Mouse (Mus musculus): ENCODE data around the gene Nampt. TPM values are rescaled to one million over a fixed set of nuclear protein-coding genes. Genes with fewer than 3 reads are reported as not detected.

The Nampt gene
- polyA plus RNA-seq, 2 experiments, result 15.8 to 18.4 TPM

- Histone ChIP-seq H3K9me3 (ENCODE audit: control insufficient read depth, low read length) (no peaks in the 10 kb centered on the region), H3K4me2 (replicated peaks; ENCODE audit: low read depth, low read length, severe bottlenecking) (no peak overlapping the region), H3K27me3 (ENCODE audit: control insufficient read depth, insufficient read depth, low read length) (no peaks in the 10 kb centered on the region), H3K4me1 (ENCODE audit: control insufficient read depth, insufficient read depth, low read length) (no peaks in the 10 kb centered on the region), H3K4me3 (replicated peaks; ENCODE audit: low read length) (no peak overlapping the region), H3K9ac (ENCODE audit: low read depth, low read length, severe bottlenecking) (no peak overlapping the region), H3K36me3 (ENCODE audit: control insufficient read depth, insufficient read depth, low read length) (no peaks in the 10 kb centered on the region), H3K27ac (replicated peaks; ENCODE audit: low read depth, low read length) (no peak overlapping the region)
- ATAC-seq (ENCODE audit: low FRiP score, low read depth) (no peak), DNase-seq (ENCODE audit: low spot score) (no peak)
- WGBS, result 51% methylated on average over 3 of the region's 3 CpGs
- no peak for TF ChIP-seq POLR2A (IDR thresholded peaks at IDR 0.05; ENCODE audit: borderline replicate concordance, extremely low read depth, insufficient read depth, insufficient read length)
Measured at GRCm38 (mm10) chr12:32797438-32797837, 21.9 kb upstream of the Nampt start.

GRCm38 (mm10) chr12:32801078-32801477, 18.3 kb upstream of the Nampt start:
- Histone ChIP-seq H3K9ac (ENCODE audit: low read depth, low read length, severe bottlenecking) (no peak overlapping the region), H3K27me3 (ENCODE audit: control insufficient read depth, insufficient read depth, low read length) (no peaks in the 10 kb centered on the region), H3K36me3 (ENCODE audit: control insufficient read depth, insufficient read depth, low read length) (no peaks in the 10 kb centered on the region), H3K27ac (replicated peaks; ENCODE audit: low read depth, low read length) (no peak overlapping the region), H3K9me3 (ENCODE audit: control insufficient read depth, low read length) (no peaks in the 10 kb centered on the region), H3K4me2 (replicated peaks; ENCODE audit: low read depth, low read length, severe bottlenecking) (no peak overlapping the region), H3K4me3 (replicated peaks; ENCODE audit: low read length) (no peak overlapping the region), H3K4me1 (ENCODE audit: control insufficient read depth, insufficient read depth, low read length) (no peaks in the 10 kb centered on the region)
- WGBS, result 82% methylated on average over 7 of the region's 7 CpGs
- TF ChIP-seq POLR2A (IDR thresholded peaks at IDR 0.05; ENCODE audit: borderline replicate concordance, extremely low read depth, insufficient read depth, insufficient read length), result no peak
- DNase-seq (ENCODE audit: low spot score) (no peak), ATAC-seq (ENCODE audit: low FRiP score, low read depth) (no peak)

- Histone ChIP-seq H3K4me2 (replicated peaks; ENCODE audit: low read depth, low read length, severe bottlenecking) (no peak overlapping the region), H3K9ac (ENCODE audit: low read depth, low read length, severe bottlenecking) (no peak overlapping the region), H3K27ac (replicated peaks; ENCODE audit: low read depth, low read length) (no peak overlapping the region), H3K9me3 (ENCODE audit: control insufficient read depth, low read length) (no peaks in the 10 kb centered on the region), H3K4me3 (replicated peaks; ENCODE audit: low read length) (no peak overlapping the region), H3K27me3 (ENCODE audit: control insufficient read depth, insufficient read depth, low read length) (no peaks in the 10 kb centered on the region), H3K36me3 (ENCODE audit: control insufficient read depth, insufficient read depth, low read length) (no peaks in the 10 kb centered on the region), H3K4me1 (ENCODE audit: control insufficient read depth, insufficient read depth, low read length) (no peaks in the 10 kb centered on the region)
- no peak for ATAC-seq (ENCODE audit: low FRiP score, low read depth)
- TF ChIP-seq POLR2A (IDR thresholded peaks at IDR 0.05; ENCODE audit: borderline replicate concordance, extremely low read depth, insufficient read depth, insufficient read length), result no peak
- 69% methylated on average over 1 of the region's 1 CpGs for WGBS
- DNase-seq (ENCODE audit: low spot score), result no peak
Measured at GRCm38 (mm10) chr12:32805559-32805958, 13.8 kb upstream of the Nampt start.

GRCm38 (mm10) chr12:32819823-32820605, 669 bp downstream of the Nampt start:
- peak overlapping the region; percentile 62 for H3K4me2 ChIP-seq (replicated peaks; ENCODE audit: low read depth, low read length, severe bottlenecking)
- peak overlapping the region; percentile 75 for H3K9ac ChIP-seq (ENCODE audit: low read depth, low read length, severe bottlenecking)
- DNase-seq (ENCODE audit: low spot score) (peak; percentile 96), ATAC-seq (ENCODE audit: low FRiP score, low read depth) (peak; percentile 95)
- H3K27me3 ChIP-seq (ENCODE audit: control insufficient read depth, insufficient read depth, low read length), result no peaks in the 10 kb centered on the region
- no peaks in the 10 kb centered on the region for H3K9me3 ChIP-seq (ENCODE audit: control insufficient read depth, low read length)
- H3K27ac ChIP-seq (replicated peaks; ENCODE audit: low read depth, low read length), result peak overlapping the region; percentile 92
- peak; percentile 80; the same call in 1 of the 2 replicates for TF ChIP-seq POLR2A (IDR thresholded peaks at IDR 0.05; ENCODE audit: borderline replicate concordance, extremely low read depth, insufficient read depth, insufficient read length)
- no peaks in the 10 kb centered on the region for H3K4me1 ChIP-seq (ENCODE audit: control insufficient read depth, insufficient read depth, low read length)
- H3K36me3 ChIP-seq (ENCODE audit: control insufficient read depth, insufficient read depth, low read length), result no peaks in the 10 kb centered on the region
- H3K4me3 ChIP-seq (replicated peaks; ENCODE audit: low read length), result peak overlapping the region; percentile 83
- under 1% methylated on average over 38 of the region's 80 CpGs for WGBS

- H3K9ac ChIP-seq (ENCODE audit: low read depth, low read length, severe bottlenecking), result peak overlapping the region; percentile 75
- peak overlapping the region; percentile 83 for H3K4me3 ChIP-seq (replicated peaks; ENCODE audit: low read length)
- 4% methylated on average over 31 of the region's 49 CpGs for WGBS
- peak overlapping the region; percentile 62 for H3K4me2 ChIP-seq (replicated peaks; ENCODE audit: low read depth, low read length, severe bottlenecking)
- H3K4me1 ChIP-seq (ENCODE audit: control insufficient read depth, insufficient read depth, low read length), result no peaks in the 10 kb centered on the region
- DNase-seq (ENCODE audit: low spot score), result peak; percentile 45
- TF ChIP-seq POLR2A (IDR thresholded peaks at IDR 0.05; ENCODE audit: borderline replicate concordance, extremely low read depth, insufficient read depth, insufficient read length), result no peak
- H3K27me3 ChIP-seq (ENCODE audit: control insufficient read depth, insufficient read depth, low read length), result no peaks in the 10 kb centered on the region
- H3K9me3 ChIP-seq (ENCODE audit: control insufficient read depth, low read length), result no peaks in the 10 kb centered on the region
- H3K27ac ChIP-seq (replicated peaks; ENCODE audit: low read depth, low read length), result peak overlapping the region; percentile 92
- ATAC-seq (ENCODE audit: low FRiP score, low read depth), result peak; percentile 70
- no peaks in the 10 kb centered on the region for H3K36me3 ChIP-seq (ENCODE audit: control insufficient read depth, insufficient read depth, low read length)
Measured at GRCm38 (mm10) chr12:32820688-32821503, 1.6 kb downstream of the Nampt start.
